Mouse (Mus musculus) MEL (cell line): Measurements from ENCODE around the gene Acmsd.

Source experiments
- CTCF ChIP-seq, 3 experiments: IDR thresholded peaks in 2 of 3; conservative IDR thresholded peaks in 1 of 3; 2 replicates each; pipeline ENCODE4 v1.5.1; 2011 to 2012; ENCODE audit warnings: low read length in 3 of 3, low read depth in 2 of 3, mild to moderate bottlenecking in 2 of 3, improper control_type of control experiment in 1 of 3, inconsistent platforms in 1 of 3, mixed read lengths in 1 of 3, moderate library complexity in 1 of 3; ENCODE audit not compliant: control insufficient read depth in 1 of 3, insufficient read depth in 1 of 3, poor library complexity in 1 of 3, severe bottlenecking in 1 of 3
- EP300 ChIP-seq, 2 experiments: IDR thresholded peaks; 2 replicates each; pipeline ENCODE4 v1.6.1; 2011; ENCODE audit warnings: improper control_type of control experiment in 2 of 2, low read length in 2 of 2, low read depth in 1 of 2, mild to moderate bottlenecking in 1 of 2
- GABPA ChIP-seq: IDR thresholded peaks from 2 replicates; pipeline ENCODE4 v1.6.1; 2012; ENCODE audit warnings: low read depth, mild to moderate bottlenecking, inconsistent platforms, low read length, improper control_type of control experiment, moderate library complexity
- HCFC1 ChIP-seq: IDR thresholded peaks from 2 replicates; pipeline ENCODE4 v1.6.1; 2012; ENCODE audit warnings: low read depth, mild to moderate bottlenecking, inconsistent platforms, low read length, improper control_type of control experiment, moderate library complexity
- MAFK ChIP-seq: IDR thresholded peaks from 2 replicates; pipeline ENCODE4 v1.6.1; 2011; ENCODE audit warnings: low read depth, mild to moderate bottlenecking, low read length, improper control_type of control experiment, borderline replicate concordance
- MAZ ChIP-seq: IDR thresholded peaks from 2 replicates; pipeline ENCODE4 v1.6.1; 2012; ENCODE audit warnings: low read depth, mild to moderate bottlenecking, inconsistent platforms, low read length, improper control_type of control experiment
- MYC ChIP-seq: IDR thresholded peaks from 2 replicates; pipeline ENCODE4 v1.6.1; 2011; ENCODE audit warnings: low read depth, mild to moderate bottlenecking, low read length, improper control_type of control experiment, moderate library complexity
- POLR2A ChIP-seq, 2 experiments: IDR thresholded peaks; 2 replicates each; pipeline ENCODE4 v1.6.1; 2011 to 2012; ENCODE audit warnings: low read length in 2 of 2, mild to moderate bottlenecking in 2 of 2, control low read depth in 1 of 2, improper control_type of control experiment in 1 of 2, low read depth in 1 of 2, moderate library complexity in 1 of 2; ENCODE audit not compliant: control insufficient read depth in 1 of 2, insufficient read depth in 1 of 2, poor library complexity in 1 of 2
- RAD21 ChIP-seq: IDR thresholded peaks from 2 replicates; pipeline ENCODE4 v1.6.1; 2011; ENCODE audit warnings: mild to moderate bottlenecking, low read depth, low read length, improper control_type of control experiment
- TAL1 ChIP-seq: IDR thresholded peaks from 2 replicates; pipeline ENCODE4 v1.6.1; 2012; ENCODE audit warnings: mild to moderate bottlenecking, inconsistent platforms, low read length, moderate library complexity, mixed read lengths
- UBTF ChIP-seq: IDR thresholded peaks from 2 replicates; pipeline ENCODE4 v1.6.1; 2012; ENCODE audit warnings: low read depth, mild to moderate bottlenecking, inconsistent platforms, low read length, improper control_type of control experiment, moderate library complexity, borderline replicate concordance; ENCODE audit not compliant: insufficient read depth
- ZKSCAN1 ChIP-seq: IDR thresholded peaks from 2 replicates; pipeline ENCODE4 v1.6.1; 2012; ENCODE audit warnings: low read depth, mild to moderate bottlenecking, inconsistent platforms, low read length, improper control_type of control experiment, moderate library complexity
- ZMIZ1 ChIP-seq: IDR thresholded peaks from 2 replicates; pipeline ENCODE4 v1.6.1; 2012; ENCODE audit warnings: low read depth, mild to moderate bottlenecking, inconsistent platforms, low read length, improper control_type of control experiment, moderate library complexity
- ZNF384 ChIP-seq: IDR thresholded peaks from 2 replicates; pipeline ENCODE4 v1.6.1; 2012; ENCODE audit warnings: low read depth, mild to moderate bottlenecking, inconsistent platforms, low read length, improper control_type of control experiment

DNA sequence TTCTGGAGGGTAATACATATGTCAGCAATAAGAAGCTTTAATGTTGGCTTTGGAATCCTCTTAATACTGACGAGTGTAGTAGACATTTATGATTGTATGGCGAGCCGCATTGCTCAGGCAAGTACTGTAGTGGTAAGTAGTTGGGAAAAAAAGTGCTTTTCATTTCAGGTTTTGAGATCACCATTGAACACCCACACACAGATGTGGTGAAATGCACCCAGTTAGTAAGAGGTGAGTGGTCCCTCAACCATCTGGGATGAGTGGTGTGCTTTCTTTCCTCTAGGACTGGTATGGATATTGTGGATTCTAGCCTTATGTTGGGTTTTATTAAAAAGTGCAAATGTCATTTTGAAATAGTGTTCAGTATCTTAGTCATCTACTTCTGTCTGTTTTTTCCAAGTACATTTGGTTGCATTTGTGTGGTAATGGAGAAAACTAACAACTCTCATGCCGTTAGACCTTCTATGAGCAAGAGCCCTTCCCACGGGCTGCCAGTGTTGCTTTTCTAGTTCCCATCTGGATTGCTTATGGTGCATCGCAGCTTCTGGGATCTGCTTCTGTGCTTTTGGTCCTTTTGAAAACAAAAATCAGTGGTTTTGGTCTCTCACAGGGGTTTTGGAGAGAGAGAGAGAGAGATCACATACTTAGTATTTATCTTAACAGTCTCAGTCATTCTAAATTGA is 66.0 kb downstream of the Acmsd start:
- no peak for TF ChIP-seq HCFC1
- TF ChIP-seq GABPA = no peak
- TF ChIP-seq CTCF (IDR thresholded peaks at IDR 0.05 in 2 of 3, conservative IDR thresholded peaks at IDR 0.05 in 1 of 3; ENCODE audit: control insufficient read depth in 1 of 3, insufficient read depth in 1 of 3, low read depth in 2 of 3, low read length in 3 of 3, poor library complexity in 1 of 3, severe bottlenecking in 1 of 3) = no peak
- TF ChIP-seq UBTF = no peak
- TF ChIP-seq ZKSCAN1 = no peak
- no peak for TF ChIP-seq MAZ
- no peak for TF ChIP-seq MYC
- no peak for TF ChIP-seq RAD21
- TF ChIP-seq MAFK = no peak
- no peak for TF ChIP-seq POLR2A (IDR thresholded peaks at IDR 0.05; ENCODE audit: control insufficient read depth in 1 of 2, insufficient read depth in 1 of 2, low read depth in 1 of 2, low read length in 2 of 2, poor library complexity in 1 of 2)
- TF ChIP-seq ZNF384 = no peak
- TF ChIP-seq ZMIZ1 = no peak
- TF ChIP-seq TAL1 = no peak
- TF ChIP-seq EP300 (IDR thresholded peaks at IDR 0.05; ENCODE audit: low read depth in 1 of 2, low read length in 2 of 2) = no peak
